Mouse (Mus musculus) midbrain, embryonic 12.5 days (tissue): ENCODE results near the gene Cryzl2. TPM values are rescaled to one million over a fixed set of nuclear protein-coding genes. Genes with fewer than 3 reads are reported as not detected.

Source experiments
- ATAC-seq: fragments of 200-750 bp; cut with Nextera tagmentation; 2 replicates; pipeline ENCODE4 v1.8.0; 2017; ENCODE audit warnings: low read depth, moderate TSS enrichment, moderate library complexity; ENCODE audit not compliant: low FRiP score
- H3K27ac ChIP-seq: fragments of 300-500 bp; sonication (generic); replicated peaks from 2 replicates; pipeline ENCODE4 v1.5.1; 2016; ENCODE audit warnings: mild to moderate bottlenecking
- H3K27me3 ChIP-seq: fragments of 300-500 bp; sonication (generic); 2 replicates; pipeline ENCODE4 v1.6.1; 2016; ENCODE audit warnings: mild to moderate bottlenecking
- H3K36me3 ChIP-seq: fragments of 300-500 bp; sonication (generic); 2 replicates; pipeline ENCODE4 v1.6.1; 2016
- H3K4me1 ChIP-seq: fragments of 300-500 bp; sonication (generic); 2 replicates; pipeline ENCODE4 v1.6.1; 2016
- H3K4me2 ChIP-seq: fragments of 300-500 bp; sonication (generic); replicated peaks from 2 replicates; pipeline ENCODE4 v1.6.1; 2016; ENCODE audit warnings: mild to moderate bottlenecking, moderate library complexity
- H3K4me3 ChIP-seq: fragments of 300-500 bp; sonication (generic); 2 replicates; pipeline ENCODE4 v1.5.1; 2016; ENCODE audit warnings: mild to moderate bottlenecking
- H3K9ac ChIP-seq: fragments of 300-500 bp; sonication (generic); replicated peaks from 2 replicates; pipeline ENCODE4 v1.6.1; 2016; ENCODE audit warnings: mild to moderate bottlenecking, moderate library complexity
- H3K9me3 ChIP-seq: fragments of 300-500 bp; sonication (generic); 2 replicates; pipeline ENCODE4 v1.6.1; 2016; ENCODE audit warnings: mild to moderate bottlenecking
- WGBS: fragments of 180-500 bp; shearing (Covaris S2); methylation state at CpG from one replicate; pipeline ENCODE4 v1.1.7; 2016; 5-methylcytosine and 5-hydroxymethylcytosine counted together
- polyA plus RNA-seq: library from polyadenylated mRNA; unstranded; fragments of >200 nt; fragmentation: Nextera tagmentation; extraction: Ambion mirVana; gene quantifications from 2 replicates; pipeline ENCODE4 v1.2.1, GENCODE M21; 2016

Cryzl2 gene
- polyA plus RNA-seq, 1 experiment from 2014 or later: 7.5 TPM

DNA sequence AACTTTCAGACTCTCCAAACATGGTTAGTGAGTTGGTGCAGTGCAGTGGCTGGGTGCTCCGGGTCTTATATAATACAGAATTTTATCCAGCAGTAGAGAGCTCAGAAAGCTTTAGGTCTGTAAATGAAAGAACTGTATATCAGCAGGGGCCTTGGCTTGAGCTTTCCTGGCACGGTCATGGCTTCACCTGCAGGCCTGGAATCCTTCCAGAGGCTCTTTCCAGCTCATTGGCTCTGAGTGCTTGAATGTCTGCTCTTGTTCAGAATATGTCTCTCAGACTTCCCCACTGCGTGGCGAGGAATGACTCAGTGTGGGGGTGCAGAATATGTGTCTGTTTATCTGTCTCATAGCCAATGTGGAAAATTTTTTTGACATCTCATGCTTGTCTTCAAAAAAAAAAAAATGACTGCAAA, 59.7 kb downstream of the Cryzl2 start:
- 62% methylated on average over 4 of the region's 4 CpGs for WGBS

GRCm38 (mm10) chr1:157519396-157519795, 61.0 kb downstream of the Cryzl2 start:
- Histone ChIP-seq H3K9ac (no peak overlapping the region), H3K27me3 (no peaks in the 10 kb centered on the region), H3K4me3 (no peak overlapping the region), H3K9me3 (no peaks in the 10 kb centered on the region), H3K4me2 (no peak overlapping the region), H3K36me3 (no peaks in the 10 kb centered on the region), H3K27ac (no peak overlapping the region), H3K4me1 (peaks cover 2% of the 10 kb centered on the region; the same call in 1 of the 2 replicates)
- 84% methylated on average over 2 of the region's 2 CpGs for WGBS
- no peak for ATAC-seq

More for the DNA sequence above, 59.7 kb downstream of the Cryzl2 start:
- no peak overlapping the region for H3K27ac ChIP-seq
- no peak overlapping the region for H3K4me2 ChIP-seq
- H3K4me3 ChIP-seq: no peak overlapping the region
- ATAC-seq: no peak
- H3K9me3 ChIP-seq: no peaks in the 10 kb centered on the region
- peaks cover 2% of the 10 kb centered on the region; the same call in 1 of the 2 replicates for H3K4me1 ChIP-seq
- H3K9ac ChIP-seq: no peak overlapping the region
- no peaks in the 10 kb centered on the region for H3K36me3 ChIP-seq
- H3K27me3 ChIP-seq: no peaks in the 10 kb centered on the region

DNA sequence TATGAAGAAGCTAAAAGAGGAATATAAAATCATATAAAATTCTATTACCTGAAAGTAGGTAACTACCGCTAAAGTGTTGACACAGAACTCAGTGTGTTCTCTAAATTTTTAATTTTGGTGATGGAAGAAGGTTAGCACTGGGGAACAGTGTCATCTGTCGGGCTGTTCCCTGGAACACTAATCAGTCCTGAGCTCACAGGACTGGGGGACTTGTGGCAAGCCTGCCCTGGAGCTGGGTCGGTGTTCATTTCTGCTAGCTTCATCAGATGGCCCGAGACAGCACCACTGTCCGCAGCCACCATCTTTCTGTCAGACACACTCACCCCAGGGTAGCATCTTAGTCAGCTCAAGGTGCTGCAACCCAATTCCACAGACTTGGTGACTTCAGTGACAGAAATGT, 63.9 kb downstream of the Cryzl2 start:
- H3K9ac ChIP-seq: no peak overlapping the region
- H3K27me3 ChIP-seq: no peaks in the 10 kb centered on the region
- 94% methylated on average over 5 of the region's 5 CpGs for WGBS
- ATAC-seq: no peak
- H3K36me3 ChIP-seq: no peaks in the 10 kb centered on the region
- H3K4me3 ChIP-seq: no peak overlapping the region
- H3K4me2 ChIP-seq: no peak overlapping the region
- no peak overlapping the region for H3K27ac ChIP-seq
- no peaks in the 10 kb centered on the region for H3K9me3 ChIP-seq
- peaks cover 2% of the 10 kb centered on the region; the same call in 1 of the 2 replicates for H3K4me1 ChIP-seq

DNA sequence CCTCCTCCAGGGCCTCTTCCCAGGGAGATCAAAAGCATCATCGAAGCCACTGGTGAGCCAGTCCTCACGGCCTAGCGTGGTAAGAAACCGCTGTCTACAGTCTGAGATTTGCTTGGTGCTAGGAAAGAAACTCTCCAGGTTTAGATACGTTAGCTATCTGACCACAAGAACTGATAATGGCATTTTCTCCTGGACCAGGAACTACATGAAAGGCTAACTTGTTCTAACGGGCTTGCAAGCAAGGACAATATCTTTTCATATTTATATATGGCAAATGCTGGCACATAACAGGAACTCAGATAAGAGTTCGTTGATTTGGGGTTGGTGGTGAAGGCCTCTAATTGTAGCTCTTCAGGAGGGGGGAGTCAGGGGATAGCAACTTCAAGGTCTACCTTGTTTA, 66.4 kb downstream of the Cryzl2 start:
- H3K9me3 ChIP-seq: no peaks in the 10 kb centered on the region
- ATAC-seq: no peak
- no peak overlapping the region for H3K9ac ChIP-seq
- H3K27ac ChIP-seq: no peak overlapping the region
- H3K4me1 ChIP-seq: no peaks in the 10 kb centered on the region
- no peak overlapping the region for H3K4me3 ChIP-seq
- H3K4me2 ChIP-seq: no peak overlapping the region
- WGBS: 89% methylated on average over 7 of the region's 7 CpGs
- no peaks in the 10 kb centered on the region for H3K27me3 ChIP-seq
- H3K36me3 ChIP-seq: no peaks in the 10 kb centered on the region

DNA sequence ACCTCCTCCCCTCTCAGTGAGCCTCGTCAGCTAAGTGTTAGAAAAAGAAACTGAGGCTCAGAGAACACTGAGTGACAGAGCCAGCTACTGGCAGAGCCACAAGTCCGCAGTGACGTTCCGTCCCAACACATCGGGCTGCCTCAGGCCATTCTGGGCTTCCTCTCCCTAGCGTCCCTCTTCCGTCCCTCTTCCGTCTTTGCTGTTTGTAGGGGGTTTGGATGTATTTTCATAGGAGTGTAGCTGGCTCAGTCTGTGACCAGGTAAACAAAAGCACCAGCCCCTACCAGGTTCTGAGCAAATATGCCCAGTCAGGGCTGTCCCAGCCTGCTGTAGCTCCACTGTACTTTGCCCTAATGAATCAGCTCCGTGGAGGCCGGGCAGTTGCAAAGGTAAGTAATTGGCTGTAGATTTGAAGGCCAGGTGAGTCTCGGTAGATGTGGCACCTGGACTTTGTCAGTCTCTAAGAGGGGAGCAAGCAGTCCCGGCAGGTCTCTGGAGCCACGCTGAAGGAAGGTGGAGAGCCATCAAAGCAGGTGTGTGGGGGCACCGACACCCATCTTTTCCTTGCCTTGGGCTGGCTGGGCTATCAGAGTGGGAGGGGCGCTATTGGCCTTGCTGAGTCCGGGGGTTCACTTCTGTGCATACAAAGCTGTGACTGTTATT, 67.4 kb downstream of the Cryzl2 start:
- Histone ChIP-seq H3K4me2 (no peak overlapping the region), H3K9ac (no peak overlapping the region), H3K27me3 (no peaks in the 10 kb centered on the region), H3K4me3 (no peak overlapping the region), H3K36me3 (no peaks in the 10 kb centered on the region), H3K4me1 (no peaks in the 10 kb centered on the region), H3K9me3 (no peaks in the 10 kb centered on the region), H3K27ac (no peak overlapping the region)
- ATAC-seq: no peak
- 85% methylated on average over 16 of the region's 16 CpGs for WGBS

GRCm38 (mm10) chr1:157526625-157527024, 68.2 kb downstream of the Cryzl2 start:
- Histone ChIP-seq H3K27ac (no peak overlapping the region), H3K36me3 (no peaks in the 10 kb centered on the region), H3K4me1 (no peaks in the 10 kb centered on the region), H3K9me3 (no peaks in the 10 kb centered on the region), H3K4me2 (no peak overlapping the region), H3K27me3 (no peaks in the 10 kb centered on the region; the same call in 1 of the 2 replicates), H3K9ac (no peak overlapping the region), H3K4me3 (no peak overlapping the region)
- WGBS: 82% methylated on average over 5 of the region's 5 CpGs
- no peak for ATAC-seq

DNA sequence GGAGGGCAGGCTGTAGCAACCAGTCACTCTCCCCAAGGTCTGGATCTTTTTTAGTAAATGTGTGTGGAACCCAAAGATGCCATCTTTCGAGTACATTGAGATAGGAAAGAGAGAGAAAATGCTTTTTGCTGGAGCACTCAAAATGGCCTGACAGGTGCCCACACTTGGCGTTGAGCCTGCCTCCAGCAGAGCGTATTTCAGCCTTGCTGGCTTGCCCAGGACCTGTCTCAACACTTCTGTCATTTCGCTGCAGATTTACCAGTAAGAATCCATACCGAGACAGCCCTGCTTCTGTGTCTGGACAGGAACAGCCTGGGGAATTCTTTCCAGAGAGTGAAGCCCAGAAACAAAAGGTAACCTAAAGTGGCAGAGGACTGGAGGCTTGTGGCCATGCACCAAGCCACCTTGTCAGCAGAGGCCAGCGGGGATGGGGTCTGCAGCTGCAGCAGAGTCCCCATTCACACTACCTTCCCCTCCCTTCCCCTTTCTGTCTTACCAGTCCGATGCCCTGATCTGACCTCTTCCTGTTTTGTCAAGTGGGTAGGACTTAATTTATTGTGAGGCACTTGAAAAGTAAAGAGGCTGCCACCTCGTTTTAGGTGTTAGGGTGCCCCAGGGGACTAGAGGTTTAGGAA, 74.6 kb downstream of the Cryzl2 start:
- Histone ChIP-seq H3K36me3 (no peaks in the 10 kb centered on the region), H3K9ac (no peak overlapping the region), H3K4me2 (no peak overlapping the region), H3K4me1 (peaks cover 4% of the 10 kb centered on the region; the same call in 1 of the 2 replicates), H3K4me3 (no peak overlapping the region), H3K9me3 (no peaks in the 10 kb centered on the region), H3K27ac (no peak overlapping the region), H3K27me3 (no peaks in the 10 kb centered on the region; the same call in 1 of the 2 replicates)
- ATAC-seq: no peak
- WGBS: 63% methylated on average over 7 of the region's 8 CpGs

DNA sequence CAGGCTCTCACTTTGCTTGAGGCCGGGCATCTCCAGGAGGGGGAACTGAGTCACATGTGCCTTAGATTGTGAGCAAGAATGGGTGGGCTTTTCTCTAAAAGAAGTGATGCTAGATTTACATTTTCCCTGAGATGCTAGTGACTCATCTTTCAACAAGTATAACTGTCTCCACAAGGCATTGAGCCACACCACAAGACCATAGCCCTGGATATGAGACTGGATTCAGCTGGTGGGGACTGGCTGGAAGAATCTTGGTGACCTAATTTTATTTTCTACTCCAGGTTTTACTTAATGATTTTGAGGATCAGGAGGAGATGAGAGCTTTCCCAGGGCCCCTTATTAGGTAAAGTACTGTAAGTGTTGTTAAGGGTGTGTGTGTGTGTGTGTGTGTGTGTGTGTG, 77.2 kb downstream of the Cryzl2 start:
- no peak overlapping the region for H3K9ac ChIP-seq
- H3K9me3 ChIP-seq: no peaks in the 10 kb centered on the region
- H3K27ac ChIP-seq: no peak overlapping the region
- H3K4me3 ChIP-seq: no peak overlapping the region
- ATAC-seq: no peak
- H3K4me2 ChIP-seq: no peak overlapping the region
- WGBS: 84% methylated on average over 1 of the region's 1 CpGs
- H3K36me3 ChIP-seq: no peaks in the 10 kb centered on the region
- H3K4me1 ChIP-seq: peaks cover 4% of the 10 kb centered on the region; the same call in 1 of the 2 replicates
- no peaks in the 10 kb centered on the region; the same call in 1 of the 2 replicates for H3K27me3 ChIP-seq

DNA sequence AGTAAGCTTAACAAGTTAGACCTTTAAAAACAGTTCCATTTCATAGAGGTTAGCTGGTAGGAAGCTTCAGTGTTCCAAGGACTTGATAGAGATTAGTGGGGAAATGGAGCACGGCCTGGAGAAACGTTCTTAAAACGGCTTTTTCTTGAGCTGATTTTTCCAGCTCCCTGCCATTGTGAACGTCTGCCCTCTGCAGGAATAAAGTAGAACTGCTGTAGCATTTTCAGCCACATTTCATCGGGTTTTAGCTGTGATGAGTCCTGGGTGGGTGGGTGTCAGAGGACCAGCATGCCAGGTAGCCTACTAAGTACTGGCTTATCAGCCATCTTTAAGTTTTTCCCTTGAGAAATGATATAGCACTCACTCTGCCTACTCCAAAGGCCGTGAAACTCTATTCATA, 78.1 kb downstream of the Cryzl2 start:
- Histone ChIP-seq H3K4me2 (no peak overlapping the region), H3K27ac (no peak overlapping the region), H3K36me3 (no peaks in the 10 kb centered on the region), H3K9ac (no peak overlapping the region), H3K4me1 (peaks cover 4% of the 10 kb centered on the region; the same call in 1 of the 2 replicates), H3K4me3 (no peak overlapping the region), H3K27me3 (no peaks in the 10 kb centered on the region; the same call in 1 of the 2 replicates), H3K9me3 (no peaks in the 10 kb centered on the region)
- WGBS: 9% methylated on average over 6 of the region's 6 CpGs
- peak; percentile 60; the same call in 1 of the 2 replicates for ATAC-seq

DNA sequence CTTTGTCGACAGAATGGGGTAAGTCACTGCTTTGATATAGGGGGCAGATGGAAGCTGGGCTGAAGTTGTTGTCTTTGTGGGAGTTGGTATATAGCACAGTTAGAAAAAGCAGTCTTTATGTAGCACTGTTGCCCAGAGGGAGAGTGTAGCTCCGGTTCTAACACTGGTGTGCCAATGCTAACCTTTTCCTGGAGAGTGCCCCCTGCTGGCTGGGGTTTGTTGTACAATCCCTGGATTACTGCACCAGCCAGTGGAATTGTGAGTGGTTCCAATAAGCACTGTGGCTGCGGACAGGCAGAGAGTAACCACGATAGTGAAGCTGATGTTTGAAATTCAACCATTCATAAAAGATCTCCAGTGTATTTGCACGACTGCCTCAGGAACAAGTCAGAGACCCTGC, 79.3 kb downstream of the Cryzl2 start:
- no peak for ATAC-seq
- Histone ChIP-seq H3K4me1 (peaks cover 4% of the 10 kb centered on the region; the same call in 1 of the 2 replicates), H3K27ac (no peak overlapping the region), H3K9me3 (no peaks in the 10 kb centered on the region), H3K9ac (no peak overlapping the region), H3K27me3 (no peaks in the 10 kb centered on the region), H3K36me3 (no peaks in the 10 kb centered on the region), H3K4me2 (no peak overlapping the region), H3K4me3 (no peak overlapping the region)
- WGBS: 86% methylated on average over 5 of the region's 5 CpGs
